Mouse (Mus musculus): ENCODE data around the gene 2310009B15Rik.

GRCm38 (mm10) chr1:138846581-138846980 is 10.1 kb downstream of the 2310009B15Rik start:
- TF ChIP-seq CTCF (IDR thresholded peaks at IDR 0.05; ENCODE audit: low read depth, low read length), result no peak
- TF ChIP-seq POLR2A (IDR thresholded peaks at IDR 0.05; ENCODE audit: insufficient read depth, low read length), result no peak

Data from ES-Bruce4 (cell line).